Mouse (Mus musculus): Measurements from ENCODE around the gene Efna2.

DNA sequence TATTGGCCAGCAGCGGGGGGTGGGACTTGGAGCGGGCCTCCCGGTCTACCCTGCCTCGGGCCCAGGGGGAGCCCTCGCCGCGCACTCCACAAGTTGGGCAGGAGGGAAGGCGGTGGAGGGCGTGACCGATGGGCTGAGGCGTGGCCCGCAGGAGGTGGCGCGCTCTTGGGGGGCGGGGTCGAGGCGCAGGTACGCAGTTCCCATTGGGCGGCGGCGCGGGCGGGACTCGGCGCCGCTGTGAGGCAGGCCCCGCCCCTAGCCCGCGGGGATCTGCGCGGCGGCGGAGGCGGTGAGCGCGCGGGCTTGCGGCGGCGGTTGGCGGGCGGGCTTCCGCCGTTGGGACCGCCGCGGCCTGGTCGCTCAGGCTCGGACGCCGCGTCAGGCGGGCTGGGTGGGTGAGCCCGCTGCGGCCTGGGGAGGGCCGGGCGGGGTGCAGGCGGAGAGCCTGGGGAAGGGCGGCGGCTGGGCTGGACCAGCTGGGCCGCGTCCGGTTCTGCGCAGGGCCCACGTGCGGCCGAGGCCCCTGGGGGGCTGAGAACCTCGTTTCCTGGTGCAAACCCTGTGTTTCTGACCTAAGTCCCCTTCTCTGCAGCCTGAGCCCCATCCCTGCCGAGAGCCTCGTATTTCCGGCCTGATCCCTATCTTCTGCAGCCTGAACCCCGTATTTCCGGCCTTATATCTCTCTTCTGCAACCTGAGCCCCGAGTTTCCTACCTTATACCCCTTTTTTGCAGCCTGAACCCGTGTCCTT, 47.3 kb downstream of the Efna2 start, which contains the start of gene Mum1:
- TF ChIP-seq CTCF (IDR thresholded peaks at IDR 0.05; ENCODE audit: extremely low read depth, insufficient read depth, insufficient read length, insufficient replicate concordance) (peak; percentile 45; the same call in 1 of the 2 replicates), POLR2A (IDR thresholded peaks at IDR 0.05; ENCODE audit: low read depth, low read length) (no peak; the same call in 1 of the 2 replicates)

Measured in spleen, adult 2 months (tissue).